Mouse (Mus musculus): Measurements from ENCODE around the gene Arfgef2. TPM values are rescaled to one million over a fixed set of nuclear protein-coding genes. Genes with fewer than 3 reads are reported as not detected.

Gene Arfgef2
- total RNA-seq, 1 experiment = 23.6 TPM

DNA sequence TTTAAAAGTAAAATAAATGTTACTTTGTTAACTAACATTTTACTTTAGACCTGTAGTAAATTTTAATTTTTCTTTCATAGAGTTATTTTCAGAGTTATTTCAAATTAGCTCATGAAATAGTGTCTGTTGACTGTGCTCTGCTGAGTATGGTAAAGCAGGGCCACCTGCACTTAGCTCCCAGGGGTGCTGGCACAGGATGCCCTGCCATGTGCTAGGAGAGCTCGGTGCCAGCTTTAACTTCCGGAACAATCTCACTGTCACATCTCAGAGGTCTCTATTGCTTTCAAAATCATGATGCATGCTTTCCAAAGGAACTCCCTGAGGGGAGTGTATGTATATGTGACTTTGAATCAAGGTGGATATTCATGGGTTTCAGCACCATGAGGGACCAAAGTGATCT, 130.8 kb downstream of the Arfgef2 start:
- Histone ChIP-seq H3K9ac (ENCODE audit: insufficient read depth, low read depth, low read length, poor library complexity, severe bottlenecking) (no peak overlapping the region), H3K36me3 (ENCODE audit: control insufficient read depth, insufficient read depth, low read length, poor library complexity, severe bottlenecking) (peaks cover 55% of the 10 kb centered on the region), H3K4me1 (ENCODE audit: control insufficient read depth in 2 of 2, insufficient read depth in 2 of 2, low read length in 2 of 2, poor library complexity in 1 of 2) (no peaks in the 10 kb centered on the region), H3K9me3 (ENCODE audit: control insufficient read depth, insufficient read depth, low read depth, low read length) (no peaks in the 10 kb centered on the region), H3K4me3 (ENCODE audit: insufficient read depth in 1 of 2, low read depth in 1 of 2, low read length in 2 of 2, poor library complexity in 1 of 2, severe bottlenecking in 1 of 2) (no peak overlapping the region), H3K27ac (ENCODE audit: insufficient read depth, low read depth, low read length, poor library complexity, severe bottlenecking) (no peak overlapping the region)
- DNase-seq (ENCODE audit: low read depth, low spot score) = no peak
- TF ChIP-seq MAFK (IDR thresholded peaks at IDR 0.05; ENCODE audit: insufficient read depth, low read depth, low read length) (no peak), HCFC1 (IDR thresholded peaks at IDR 0.05; ENCODE audit: borderline replicate concordance, insufficient read depth, low read length) (no peak), ZC3H11A (IDR thresholded peaks at IDR 0.05; ENCODE audit: borderline replicate concordance, low read depth, low read length) (no peak), ZNF384 (IDR thresholded peaks at IDR 0.05; ENCODE audit: low read depth, low read length) (no peak), CHD2 (IDR thresholded peaks at IDR 0.05; ENCODE audit: low read depth, low read length) (no peak)
- in situ Hi-C loops (cut with MboI; ENCODE audit: low sequenced_read_pairs in 2 of 2, unreplicated experiment in 2 of 2) = no loop called here

DNA sequence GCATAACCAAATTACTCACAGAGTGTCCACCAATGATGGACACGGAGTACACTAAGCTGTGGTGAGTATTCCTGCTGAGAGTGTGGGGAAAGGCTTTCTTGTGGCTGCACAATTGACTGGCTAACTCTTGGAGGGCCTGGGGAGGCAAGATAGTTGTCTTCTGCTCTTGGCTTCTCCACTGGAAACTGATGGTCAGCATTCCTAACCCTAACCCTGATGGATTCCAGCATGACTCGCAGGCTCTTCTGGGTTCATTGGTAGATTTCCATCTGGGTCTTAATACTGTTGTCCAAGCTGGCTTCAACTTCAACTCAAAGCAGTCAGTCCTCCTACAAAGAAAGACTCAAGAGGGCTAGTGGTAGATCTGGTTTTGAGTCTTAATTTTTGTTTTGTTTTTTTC, 137.8 kb downstream of the Arfgef2 start:
- H3K36me3 ChIP-seq (ENCODE audit: control insufficient read depth, insufficient read depth, low read length, poor library complexity, severe bottlenecking) = peaks cover 51% of the 10 kb centered on the region
- no peaks in the 10 kb centered on the region for H3K4me1 ChIP-seq (ENCODE audit: control insufficient read depth in 2 of 2, insufficient read depth in 2 of 2, low read length in 2 of 2, poor library complexity in 1 of 2)
- in situ Hi-C loops (cut with MboI; ENCODE audit: low sequenced_read_pairs in 2 of 2, unreplicated experiment in 2 of 2) = no loop called here

GRCm38 (mm10) chr2:166944346-166944745, 139.0 kb downstream of the Arfgef2 start:
- Histone ChIP-seq H3K4me3 (ENCODE audit: insufficient read depth in 1 of 2, low read depth in 1 of 2, low read length in 2 of 2, poor library complexity in 1 of 2, severe bottlenecking in 1 of 2) (no peak overlapping the region), H3K36me3 (ENCODE audit: control insufficient read depth, insufficient read depth, low read length, poor library complexity, severe bottlenecking) (peaks cover 55% of the 10 kb centered on the region), H3K4me1 (ENCODE audit: control insufficient read depth in 2 of 2, insufficient read depth in 2 of 2, low read length in 2 of 2, poor library complexity in 1 of 2) (no peaks in the 10 kb centered on the region), H3K9ac (ENCODE audit: insufficient read depth, low read depth, low read length, poor library complexity, severe bottlenecking) (no peak overlapping the region), H3K27ac (ENCODE audit: insufficient read depth, low read depth, low read length, poor library complexity, severe bottlenecking) (no peak overlapping the region), H3K9me3 (ENCODE audit: control insufficient read depth, insufficient read depth, low read depth, low read length) (no peaks in the 10 kb centered on the region)
- TF ChIP-seq MAFK (IDR thresholded peaks at IDR 0.05; ENCODE audit: insufficient read depth, low read depth, low read length) (no peak), CHD2 (IDR thresholded peaks at IDR 0.05; ENCODE audit: low read depth, low read length) (no peak), HCFC1 (IDR thresholded peaks at IDR 0.05; ENCODE audit: borderline replicate concordance, insufficient read depth, low read length) (no peak)
- no peak for DNase-seq (ENCODE audit: low read depth, low spot score)
- in situ Hi-C loops (cut with MboI; ENCODE audit: low sequenced_read_pairs in 2 of 2, unreplicated experiment in 2 of 2) = no loop called here

More for the DNA sequence above, 137.8 kb downstream of the Arfgef2 start:
- TF ChIP-seq ZC3H11A (IDR thresholded peaks at IDR 0.05; ENCODE audit: borderline replicate concordance, low read depth, low read length) (no peak), HCFC1 (IDR thresholded peaks at IDR 0.05; ENCODE audit: borderline replicate concordance, insufficient read depth, low read length) (no peak), MAFK (IDR thresholded peaks at IDR 0.05; ENCODE audit: insufficient read depth, low read depth, low read length) (no peak), CHD2 (IDR thresholded peaks at IDR 0.05; ENCODE audit: low read depth, low read length) (no peak)
- Histone ChIP-seq H3K27ac (ENCODE audit: insufficient read depth, low read depth, low read length, poor library complexity, severe bottlenecking) (no peak overlapping the region), H3K9ac (ENCODE audit: insufficient read depth, low read depth, low read length, poor library complexity, severe bottlenecking) (no peak overlapping the region), H3K4me3 (ENCODE audit: insufficient read depth in 1 of 2, low read depth in 1 of 2, low read length in 2 of 2, poor library complexity in 1 of 2, severe bottlenecking in 1 of 2) (no peak overlapping the region), H3K9me3 (ENCODE audit: control insufficient read depth, insufficient read depth, low read depth, low read length) (no peaks in the 10 kb centered on the region)
- DNase-seq (ENCODE audit: low read depth, low spot score) = no peak

- in situ Hi-C loops (cut with MboI; ENCODE audit: low sequenced_read_pairs in 2 of 2, unreplicated experiment in 2 of 2) = no loop called here
- no peaks in the 10 kb centered on the region for H3K9me3 ChIP-seq (ENCODE audit: control insufficient read depth, insufficient read depth, low read depth, low read length)
- H3K9ac ChIP-seq (ENCODE audit: insufficient read depth, low read depth, low read length, poor library complexity, severe bottlenecking) = no peak overlapping the region
- H3K27ac ChIP-seq (ENCODE audit: insufficient read depth, low read depth, low read length, poor library complexity, severe bottlenecking) = no peak overlapping the region
- no peak for DNase-seq (ENCODE audit: low read depth, low spot score)
- peaks cover 60% of the 10 kb centered on the region for H3K36me3 ChIP-seq (ENCODE audit: control insufficient read depth, insufficient read depth, low read length, poor library complexity, severe bottlenecking)
- H3K4me3 ChIP-seq (ENCODE audit: insufficient read depth in 1 of 2, low read depth in 1 of 2, low read length in 2 of 2, poor library complexity in 1 of 2, severe bottlenecking in 1 of 2) = no peak overlapping the region
- H3K4me1 ChIP-seq (ENCODE audit: control insufficient read depth in 2 of 2, insufficient read depth in 2 of 2, low read length in 2 of 2, poor library complexity in 1 of 2) = no peaks in the 10 kb centered on the region
- TF ChIP-seq MAFK (IDR thresholded peaks at IDR 0.05; ENCODE audit: insufficient read depth, low read depth, low read length) = no peak
Observed at GRCm38 (mm10) chr2:166945456-166945855, 140.1 kb downstream of the Arfgef2 start.

Other genes with a start within 250 kb of the Arfgef2 start
- gene Prex1, start 91.8 kb upstream of the Arfgef2 start, total RNA-seq (2012; rRNA removed) = 1.5 and 2.1 TPM in 2 replicates
- gene Trp53rkb, start 13.1 kb upstream of the Arfgef2 start, total RNA-seq (2012; rRNA removed) = 10.5 and 11.1 TPM in 2 replicates
- 90.8 and 140 TPM in 2 replicates for gene Cse1l, start 100.5 kb downstream of the Arfgef2 start, total RNA-seq (2012; rRNA removed)
- gene Stau1, start 190.7 kb downstream of the Arfgef2 start, total RNA-seq (2012; rRNA removed) = 17.1 and 24.1 TPM in 2 replicates
- 128 and 132 TPM in 2 replicates for gene Ddx27, start 209.6 kb downstream of the Arfgef2 start, total RNA-seq (2012; rRNA removed)

All from ES-E14 (cell line).